Mouse (Mus musculus) limb, embryonic 15.5 days (tissue): ENCODE data around the gene A630095N17Rik. TPM values are rescaled to one million over a fixed set of nuclear protein-coding genes. Genes with fewer than 3 reads are reported as not detected.

Source experiments
- ATAC-seq: fragments of 200-750 bp; cut with Nextera tagmentation; 2 replicates; pipeline ENCODE4 v1.8.0; 2017; ENCODE audit warnings: low read depth, moderate TSS enrichment; ENCODE audit not compliant: insufficient number of reproducible peaks, low FRiP score, low TSS enrichment
- H3K27ac ChIP-seq: fragments of 300-500 bp; sonication (generic); 2 replicates; pipeline ENCODE4 v1.5.1; 2015; ENCODE audit warnings: moderate library complexity, mild to moderate bottlenecking, inconsistent platforms
- H3K27me3 ChIP-seq: fragments of 300-500 bp; sonication (generic); 2 replicates; pipeline ENCODE4 v1.6.1; 2015; ENCODE audit warnings: inconsistent platforms
- H3K36me3 ChIP-seq: fragments of 300-500 bp; sonication (generic); 2 replicates; pipeline ENCODE4 v1.6.1; 2015; ENCODE audit warnings: inconsistent platforms
- H3K4me1 ChIP-seq: fragments of 300-500 bp; sonication (generic); 2 replicates; pipeline ENCODE4 v1.6.1; 2015; ENCODE audit warnings: inconsistent platforms
- H3K4me2 ChIP-seq: fragments of 300-500 bp; sonication (generic); 2 replicates; pipeline ENCODE4 v1.6.1; 2015; ENCODE audit warnings: mild to moderate bottlenecking, inconsistent platforms
- H3K4me3 ChIP-seq: fragments of 300-500 bp; sonication (generic); 2 replicates; pipeline ENCODE4 v1.5.1; 2015; ENCODE audit warnings: mild to moderate bottlenecking, inconsistent platforms
- H3K9ac ChIP-seq: fragments of 300-500 bp; sonication (generic); 2 replicates; pipeline ENCODE4 v1.6.1; 2015; ENCODE audit warnings: inconsistent platforms
- H3K9me3 ChIP-seq: fragments of 300-500 bp; sonication (generic); 2 replicates; pipeline ENCODE4 v1.6.1; 2016; ENCODE audit warnings: inconsistent platforms
- WGBS: fragments of 180-500 bp; shearing (Covaris S2); methylation state at CpG from one replicate; pipeline ENCODE4 v1.1.7; 2015; 5-methylcytosine and 5-hydroxymethylcytosine counted together
- polyA plus RNA-seq: library from polyadenylated mRNA; unstranded; fragments of >200 nt; fragmentation: Nextera tagmentation; extraction: Ambion mirVana; gene quantifications from 2 replicates; pipeline ENCODE4 v1.2.1, GENCODE M21; 2015

A630095N17Rik gene
- not detected in 2 replicates for polyA plus RNA-seq

DNA sequence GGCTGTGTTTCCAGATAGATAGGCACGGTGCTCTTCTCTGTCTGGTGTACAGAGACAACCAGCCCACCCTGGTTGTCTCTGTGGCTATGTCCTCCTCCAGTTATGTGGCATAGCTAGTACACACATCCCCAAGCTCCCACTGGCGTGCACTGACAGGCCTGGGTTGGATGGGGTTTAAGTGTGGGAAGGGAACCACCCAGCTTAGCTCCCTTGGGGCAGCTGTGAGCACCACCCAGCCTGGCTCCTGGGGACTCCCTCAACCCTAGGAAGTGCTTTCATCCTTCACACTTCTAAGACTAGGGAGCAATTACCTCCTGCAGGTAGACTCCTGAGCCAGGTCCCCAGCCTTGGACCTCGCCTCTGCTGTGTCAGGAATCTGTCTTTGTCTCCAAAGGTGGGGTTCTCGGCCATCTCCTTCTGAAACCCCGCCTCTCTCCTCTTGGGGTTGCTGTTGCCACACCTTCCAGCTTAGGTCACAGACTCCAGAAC lies at the start of gene A630095N17Rik:
Gene A630095N17Rik, minus strand, starts transcription at position 439 of the 489 bp plus-strand sequence.
- H3K4me1 ChIP-seq: peaks cover 6% of the 10 kb centered on the region
- H3K36me3 ChIP-seq: no peaks in the 10 kb centered on the region
- H3K9ac ChIP-seq: no peak within 1 kb of the TSS
- H3K9me3 ChIP-seq: no peaks in the 10 kb centered on the region
- H3K27me3 ChIP-seq: no peaks in the 10 kb centered on the region
- 53% methylated on average over 5 of the region's 5 CpGs for WGBS
- H3K27ac ChIP-seq: peak within 1 kb of the TSS; percentile 18; the same call in 1 of the 2 replicates
- H3K4me2 ChIP-seq: no peak within 1 kb of the TSS
- no peak for ATAC-seq
- no peak within 1 kb of the TSS for H3K4me3 ChIP-seq

DNA sequence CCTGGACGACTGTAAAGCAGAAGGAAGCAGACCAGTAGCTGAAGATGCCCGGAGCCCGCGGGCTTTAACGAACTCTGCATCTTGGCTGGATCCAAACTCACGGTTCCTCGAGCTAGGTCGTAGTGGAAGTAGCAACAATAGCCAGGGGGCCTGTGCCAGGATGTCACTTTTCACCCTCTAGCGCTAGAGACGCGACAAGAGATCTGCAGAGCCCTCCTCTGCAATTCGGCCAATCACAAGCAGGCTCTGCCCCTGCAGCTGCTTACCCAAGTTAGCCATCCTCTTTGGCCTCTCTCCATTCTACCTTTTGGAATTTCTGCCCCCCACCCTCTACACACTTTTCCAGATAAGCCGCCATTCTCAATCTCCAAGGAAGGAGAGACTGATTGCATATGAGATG lies 46.3 kb upstream of the A630095N17Rik start, which contains the start of gene Resp18:
Gene Resp18, minus strand, starts transcription at position 188 of the 400 bp plus-strand sequence.
- Histone ChIP-seq H3K4me1 (no peaks in the 10 kb centered on the region), H3K4me3 (no peak within 1 kb of the TSS), H3K36me3 (no peaks in the 10 kb centered on the region), H3K27ac (no peak within 1 kb of the TSS), H3K4me2 (no peak within 1 kb of the TSS), H3K9ac (no peak within 1 kb of the TSS), H3K27me3 (peaks cover 20% of the 10 kb centered on the region), H3K9me3 (no peaks in the 10 kb centered on the region)
- 6% methylated on average over 13 of the region's 13 CpGs for WGBS
- ATAC-seq: no peak

- no peaks in the 10 kb centered on the region for H3K36me3 ChIP-seq
- peaks cover 20% of the 10 kb centered on the region for H3K27me3 ChIP-seq
- H3K4me1 ChIP-seq: no peaks in the 10 kb centered on the region
- no peaks in the 10 kb centered on the region for H3K9me3 ChIP-seq
- H3K4me2 ChIP-seq: no peak overlapping the region
- no peak overlapping the region for H3K27ac ChIP-seq
- H3K4me3 ChIP-seq: no peak overlapping the region
- ATAC-seq: no peak
- 6% methylated on average over 23 of the region's 23 CpGs for WGBS
- no peak overlapping the region for H3K9ac ChIP-seq
These were observed 45.6 kb upstream of the A630095N17Rik start for GRCm38 (mm10) chr1:75277195-75278188.

- H3K4me3 ChIP-seq: no peak within 1 kb of the TSS
- ATAC-seq: no peak
- no peaks in the 10 kb centered on the region for H3K36me3 ChIP-seq
These were observed 32.4 kb upstream of the A630095N17Rik start, which contains the start of gene Ptprn for GRCm38 (mm10) chr1:75264091-75264880. TSS of gene Ptprn (minus strand) at chr1:75264502.

DNA sequence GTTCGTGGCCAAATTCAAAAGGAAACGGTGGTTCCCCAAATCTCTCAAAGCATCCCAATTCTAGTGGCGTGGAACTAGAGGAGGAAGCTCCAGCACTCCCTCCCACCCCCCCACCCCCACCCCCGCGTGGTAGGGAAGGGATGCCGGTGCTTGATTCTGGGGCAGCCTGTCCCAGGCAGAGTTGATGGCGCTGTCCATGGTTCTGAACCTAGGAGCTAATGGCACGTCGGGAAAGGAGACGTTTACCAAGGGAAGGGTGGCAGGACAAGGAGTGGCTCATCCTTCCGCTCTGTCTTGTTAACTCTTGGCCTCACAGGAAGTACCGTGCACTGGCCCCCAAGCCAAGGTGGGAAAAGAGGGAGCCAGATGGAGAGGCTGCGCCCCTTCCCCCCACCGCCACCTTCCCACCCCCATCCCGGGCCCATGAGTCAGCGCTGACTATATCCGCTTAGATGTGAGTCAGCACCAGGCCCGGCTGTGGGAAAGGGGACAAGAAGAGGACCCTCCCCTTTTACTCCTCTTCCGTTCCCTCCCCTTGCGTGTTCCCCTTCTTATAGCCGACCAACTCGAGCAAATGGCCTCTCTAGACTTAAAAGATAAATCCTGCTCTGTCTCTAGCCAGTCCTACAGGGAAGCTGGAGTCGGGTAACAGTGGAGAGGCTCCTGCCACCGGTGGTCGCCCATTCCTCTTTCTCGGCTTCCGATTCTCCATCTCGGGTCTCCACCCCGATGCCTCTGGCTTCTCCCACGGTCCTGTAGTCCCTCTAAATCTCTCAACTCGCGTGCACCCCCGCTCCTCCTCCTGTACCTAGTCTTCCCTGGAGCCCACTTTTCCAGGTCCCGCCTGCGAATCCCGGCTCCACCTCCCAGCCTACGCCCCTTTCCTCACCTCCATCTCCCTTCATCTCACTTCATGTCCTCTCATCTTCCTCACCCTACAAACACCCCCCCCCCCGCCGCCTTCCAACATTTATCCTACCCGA lies 31.4 kb upstream of the A630095N17Rik start:
- no peak for ATAC-seq
- peaks cover 60% of the 10 kb centered on the region for H3K27me3 ChIP-seq
- no peak overlapping the region for H3K4me2 ChIP-seq
- H3K9me3 ChIP-seq: no peaks in the 10 kb centered on the region
- H3K36me3 ChIP-seq: no peaks in the 10 kb centered on the region
- peaks cover 3% of the 10 kb centered on the region; the same call in 1 of the 2 replicates for H3K4me1 ChIP-seq
- no peak overlapping the region for H3K9ac ChIP-seq
- H3K4me3 ChIP-seq: no peak overlapping the region
- H3K27ac ChIP-seq: no peak overlapping the region
- WGBS: 2% methylated on average over 40 of the region's 40 CpGs

More at GRCm38 (mm10) chr1:75264091-75264880, 32.4 kb upstream of the A630095N17Rik start, which contains the start of gene Ptprn:
- no peaks in the 10 kb centered on the region for H3K9me3 ChIP-seq
- no peak within 1 kb of the TSS for H3K9ac ChIP-seq
- 11% methylated on average over 32 of the region's 32 CpGs for WGBS
- no peak within 1 kb of the TSS for H3K4me2 ChIP-seq
- peaks cover 69% of the 10 kb centered on the region for H3K27me3 ChIP-seq
- peaks cover 3% of the 10 kb centered on the region; the same call in 1 of the 2 replicates for H3K4me1 ChIP-seq
- H3K27ac ChIP-seq: no peak within 1 kb of the TSS

DNA sequence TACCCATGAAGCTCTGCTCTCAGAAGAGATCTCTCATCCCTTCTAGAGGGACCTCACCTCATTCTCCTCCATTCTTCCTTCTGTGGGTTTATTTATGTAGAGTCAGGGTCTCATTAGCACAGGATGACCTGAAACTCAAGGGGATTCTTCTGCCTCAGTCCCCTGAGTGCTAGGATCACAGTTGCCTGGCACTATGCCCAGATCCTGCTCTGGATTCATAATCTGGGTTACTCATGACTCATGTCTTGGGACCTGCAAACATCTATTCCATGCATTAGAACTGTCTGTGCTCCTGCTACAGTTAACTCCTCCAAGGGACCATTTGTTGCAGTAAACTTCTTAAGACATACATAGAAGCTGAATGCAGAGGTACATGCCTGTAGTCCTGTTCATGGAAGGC lies 29.4 kb upstream of the A630095N17Rik start:
- no peak overlapping the region for H3K9ac ChIP-seq
- no peaks in the 10 kb centered on the region for H3K9me3 ChIP-seq
- H3K27me3 ChIP-seq: peaks cover 56% of the 10 kb centered on the region
- H3K4me1 ChIP-seq: peaks cover 3% of the 10 kb centered on the region; the same call in 1 of the 2 replicates
- H3K36me3 ChIP-seq: no peaks in the 10 kb centered on the region
- H3K4me3 ChIP-seq: no peak overlapping the region
- no peak overlapping the region for H3K27ac ChIP-seq
- no peak for ATAC-seq
- H3K4me2 ChIP-seq: no peak overlapping the region

- Histone ChIP-seq H3K36me3 (no peaks in the 10 kb centered on the region), H3K4me1 (peaks cover 7% of the 10 kb centered on the region), H3K27me3 (peaks cover 17% of the 10 kb centered on the region), H3K4me2 (no peak overlapping the region), H3K27ac (no peak overlapping the region), H3K9me3 (no peaks in the 10 kb centered on the region), H3K9ac (no peak overlapping the region), H3K4me3 (no peak overlapping the region)
- no peak for ATAC-seq
- WGBS: 65% methylated on average over 10 of the region's 10 CpGs
These were observed 23.7 kb upstream of the A630095N17Rik start for GRCm38 (mm10) chr1:75255516-75256046.

DNA sequence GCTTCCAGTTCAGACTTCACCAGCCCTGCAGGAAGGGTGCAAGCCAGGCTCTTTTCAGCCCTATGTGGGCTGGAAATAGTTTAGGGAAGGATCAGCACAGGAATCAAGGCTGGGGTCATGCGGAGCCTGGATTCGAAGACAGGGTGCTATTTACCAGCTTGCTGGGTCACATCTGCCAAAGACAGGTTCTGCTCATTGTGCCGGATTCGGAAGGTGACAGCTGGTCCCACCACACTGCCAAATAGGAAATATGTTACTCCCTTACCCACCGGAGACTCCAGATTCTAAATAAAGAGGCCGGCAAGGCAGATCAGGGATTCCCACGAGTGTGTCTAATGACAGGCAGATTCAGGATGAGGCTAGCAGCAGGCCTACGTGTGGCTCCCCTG lies 22.7 kb upstream of the A630095N17Rik start:
- no peak overlapping the region for H3K4me2 ChIP-seq
- ATAC-seq: no peak
- H3K9me3 ChIP-seq: no peaks in the 10 kb centered on the region
- no peak overlapping the region for H3K9ac ChIP-seq
- H3K4me1 ChIP-seq: peaks cover 7% of the 10 kb centered on the region
- peaks cover 12% of the 10 kb centered on the region; the same call in 1 of the 2 replicates for H3K27me3 ChIP-seq
- H3K27ac ChIP-seq: no peak overlapping the region
- 72% methylated on average over 8 of the region's 8 CpGs for WGBS
- H3K36me3 ChIP-seq: no peaks in the 10 kb centered on the region
- no peak overlapping the region for H3K4me3 ChIP-seq

GRCm38 (mm10) chr1:75253849-75254624 lies 22.1 kb upstream of the A630095N17Rik start:
- Histone ChIP-seq H3K36me3 (no peaks in the 10 kb centered on the region), H3K4me1 (peaks cover 7% of the 10 kb centered on the region), H3K27ac (no peak overlapping the region), H3K4me3 (no peak overlapping the region), H3K4me2 (no peak overlapping the region), H3K9ac (no peak overlapping the region), H3K9me3 (no peaks in the 10 kb centered on the region), H3K27me3 (peaks cover 12% of the 10 kb centered on the region; the same call in 1 of the 2 replicates)
- WGBS: 63% methylated on average over 16 of the region's 16 CpGs
- ATAC-seq: no peak

GRCm38 (mm10) chr1:75253029-75253428 lies 21.1 kb upstream of the A630095N17Rik start:
- Histone ChIP-seq H3K4me2 (no peak overlapping the region), H3K36me3 (no peaks in the 10 kb centered on the region), H3K9ac (no peak overlapping the region), H3K4me3 (no peak overlapping the region), H3K27me3 (peaks cover 12% of the 10 kb centered on the region; the same call in 1 of the 2 replicates), H3K4me1 (peaks cover 13% of the 10 kb centered on the region), H3K27ac (no peak overlapping the region), H3K9me3 (no peaks in the 10 kb centered on the region)
- ATAC-seq: no peak
- 73% methylated on average over 16 of the region's 16 CpGs for WGBS
